In the genomic region with DNA sequence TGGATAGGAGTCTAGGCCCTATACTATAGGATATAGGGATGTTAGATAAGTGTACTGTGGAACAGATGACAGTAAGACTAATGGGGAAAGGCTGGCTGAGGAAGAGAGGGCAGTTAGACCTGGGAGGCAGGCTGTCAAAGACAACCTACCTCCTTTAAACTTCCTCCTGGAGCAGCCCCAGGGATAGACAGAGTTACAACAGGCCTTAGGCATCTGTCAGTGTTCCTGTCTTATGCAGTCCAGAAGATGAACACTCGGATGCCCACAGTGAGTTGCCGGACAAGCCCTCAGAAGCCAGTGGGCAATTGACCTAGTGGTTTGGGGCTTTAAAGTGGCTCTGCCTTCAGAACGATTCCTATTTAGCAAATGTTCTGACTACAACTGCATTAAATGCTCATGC, we compare ENCODE assay signal across 8 mouse cellular contexts. TPM values are rescaled to one million over a fixed set of nuclear protein-coding genes. Genes with fewer than 3 reads are reported as not detected.
DNase-seq lines count a peak whose midpoint lies in the region; ATAC-seq and TF ChIP-seq lines count a peak whose summit lies in the region.

No protein-coding gene starts in this region.

- TF ChIP-seq CTCF in left cerebral cortex, adult 2 months (IDR thresholded peaks at IDR 0.05): no peak

- peak overlapping the region; percentile 53 for H3K4me2 ChIP-seq in limb, embryonic 12.5 days
- H3K4me2 ChIP-seq in neural tube, embryonic 14.5 days (ENCODE audit: low read depth, low read length): peak overlapping the region; percentile 48

- peak overlapping the region; percentile 32; the same call in 1 of the 2 replicates for H3K27ac ChIP-seq in left cerebral cortex, adult 2 months
- peak overlapping the region; percentile 87 for H3K27ac ChIP-seq in limb, embryonic 12.5 days
- H3K27ac ChIP-seq in neural tube, embryonic 14.5 days (ENCODE audit: low read depth, low read length): peak overlapping the region; percentile 87

- intact Hi-C loops in left cerebral cortex, adult 2 months (cut with DNase I): loop anchor here (10.0 kb wide), 1 partner anchor 390 kb away; the partner anchor contains the start of gene Arx

- H3K36me3 ChIP-seq in limb, embryonic 12.5 days: no peaks in the 10 kb centered on the region
- no peaks in the 10 kb centered on the region for H3K36me3 ChIP-seq in neural tube, embryonic 14.5 days (ENCODE audit: control insufficient read depth, insufficient read depth, low read length)

- ATAC-seq in erythroid progenitor cell, adult 5-6 weeks (replicated peaks; ENCODE audit: low FRiP score, poor library complexity, severe bottlenecking): peak; percentile 23
- no peak for ATAC-seq in limb, embryonic 12.5 days (ENCODE audit: insufficient number of reproducible peaks, insufficient read depth, low FRiP score, low TSS enrichment, low read depth)
- ATAC-seq in neural tube, embryonic 14.5 days (ENCODE audit: low read depth): peak; percentile 12; the same call in 1 of the 2 replicates

- H3K27me3 ChIP-seq in limb, embryonic 12.5 days: no peaks in the 10 kb centered on the region
- no peaks in the 10 kb centered on the region for H3K27me3 ChIP-seq in neural tube, embryonic 14.5 days (ENCODE audit: control insufficient read depth, insufficient read depth, low read length)

- no peaks in the 10 kb centered on the region for H3K9me3 ChIP-seq in limb, embryonic 12.5 days
- no peaks in the 10 kb centered on the region for H3K9me3 ChIP-seq in neural tube, embryonic 14.5 days (ENCODE audit: control insufficient read depth, low read length)

- H3K9ac ChIP-seq in limb, embryonic 12.5 days (replicated peaks): no peak overlapping the region
- H3K9ac ChIP-seq in neural tube, embryonic 14.5 days (replicated peaks; ENCODE audit: low read depth, low read length): no peak overlapping the region

- H3K4me3 ChIP-seq in left cerebral cortex, adult 2 months: peak overlapping the region; percentile 45
- H3K4me3 ChIP-seq in limb, embryonic 12.5 days (replicated peaks): peak overlapping the region; percentile 37; the same call in 1 of the 2 replicates
- peak overlapping the region; percentile 38 for H3K4me3 ChIP-seq in neural tube, embryonic 14.5 days (ENCODE audit: low read depth, low read length)

- DNase-seq in left cerebral cortex, adult 2 months (ENCODE audit: extremely low spot score in 1 of 2, low spot score in 2 of 2): no peak
- DNase-seq in left cerebral cortex, adult 8-10 months (ENCODE audit: low spot score in 2 of 2): no peak
- no peak for DNase-seq in frontal cortex, postnatal 36 days (ENCODE audit: low spot score in 2 of 2)
- no peak for DNase-seq in kidney, adult 9 months
- no peak for DNase-seq in layer of hippocampus, postnatal 36 days

- H3K4me1 ChIP-seq in limb, embryonic 12.5 days (replicated peaks): no peaks in the 10 kb centered on the region
- H3K4me1 ChIP-seq in neural tube, embryonic 14.5 days (ENCODE audit: control insufficient read depth, insufficient read depth, low read length): no peaks in the 10 kb centered on the region

- 43% methylated on average over 3 of the region's 3 CpGs for WGBS in limb, embryonic 12.5 days
- 38% methylated on average over 3 of the region's 3 CpGs for WGBS in neural tube, embryonic 14.5 days

RNA-seq across cellular contexts. Expression of gene Pcyt1b, which starts 19.8 kb away (rescaled TPM):
- total RNA-seq in left cerebral cortex, adult 2 months (2021): 10 to 100 TPM; 27.8 to 33.5 TPM
- total RNA-seq in left cerebral cortex, adult 8-10 months (2022): 10 to 100 TPM; 30.0 to 33.5 (median 31.9) TPM
- total RNA-seq in erythroid progenitor cell, adult 5-6 weeks (2015; ENCODE audit: low replicate concordance): 37.3 and 42.2 TPM in 2 replicates
- 128 and 157 TPM in 2 replicates for total RNA-seq in erythroid progenitor cell, adult 5-6 weeks (2017; ENCODE audit: low replicate concordance)
- polyA plus RNA-seq in limb, embryonic 12.5 days (2016; fragmentation: Nextera tagmentation; extraction: Ambion mirVana): 5.6 and 6.6 TPM in 2 replicates
- 22.0 and 24.9 TPM in 2 replicates for polyA plus RNA-seq in neural tube, embryonic 14.5 days (2014; fragmentation: Nextera tagmentation; extraction: Ambion mirVana)
- total RNA-seq in layer of hippocampus, postnatal 36 days (2021): 10 to 100 TPM; 27.5 to 33.9 TPM

RNA-seq across cellular contexts. Expression of gene Pola1, which starts 42.5 kb away (rescaled TPM):
- total RNA-seq in left cerebral cortex, adult 2 months (2021): 1 to 10 TPM; 7.8 to 9.0 TPM
- 1 to 10 TPM; 7.5 to 8.9 (median 7.7) TPM for total RNA-seq in left cerebral cortex, adult 8-10 months (2022)
- total RNA-seq in erythroid progenitor cell, adult 5-6 weeks (2015; ENCODE audit: low replicate concordance): 69.9 and 78.4 TPM in 2 replicates
- 152 and 170 TPM in 2 replicates for total RNA-seq in erythroid progenitor cell, adult 5-6 weeks (2017; ENCODE audit: low replicate concordance)
- polyA plus RNA-seq in limb, embryonic 12.5 days (2016; fragmentation: Nextera tagmentation; extraction: Ambion mirVana): 28.8 and 30.3 TPM in 2 replicates
- polyA plus RNA-seq in neural tube, embryonic 14.5 days (2014; fragmentation: Nextera tagmentation; extraction: Ambion mirVana): 4.5 and 4.6 TPM in 2 replicates
- 1 to 10 TPM; 8.0 to 8.2 TPM for total RNA-seq in layer of hippocampus, postnatal 36 days (2021)

Comparison
In these comparisons a context has a peak if more than half of its experiments do, and no peak if none do; other contexts are left out.
1. H3K27ac ChIP-seq: peak in every context shown above with its lines; median percentile 87 in limb, embryonic 12.5 days; 87 in neural tube, embryonic 14.5 days; 32 in left cerebral cortex, adult 2 months.
2. RNA of gene Pola1, which starts 42.5 kb away (total RNA-seq): 69.9 to 170 TPM in erythroid progenitor cell, adult 5-6 weeks; 7.8 to 9.0 TPM in left cerebral cortex, adult 2 months, 8.0 to 8.2 TPM in layer of hippocampus, postnatal 36 days and 7.5 to 8.9 TPM in left cerebral cortex, adult 8-10 months; every median in the first group is over 4 times any median in the second.
3. Peak in every context shown above with its lines, with median percentiles within 50 percentile points of each other: H3K4me3 ChIP-seq.